Mouse (Mus musculus): ENCODE measurements around the gene Defb22. TPM values are rescaled to one million over a fixed set of nuclear protein-coding genes. Genes with fewer than 3 reads are reported as not detected.

Defb22 gene
- not detected for polyA plus RNA-seq (2014; fragmentation: Illumina TruSeq; extraction: RNeasy Lipid Tissue Mini Kit (QIAGEN cat#74804); ENCODE audit: low read depth, low replicate concordance)

GRCm38 (mm10) chr2:152490038-152490437, at the start of gene Defb22:
Gene Defb22, minus strand, starts transcription at chr2:152490138.

GRCm38 (mm10) chr2:152517981-152518380, 28.0 kb upstream of the Defb22 start, which contains the start of gene Defb28:
Gene Defb28, plus strand, starts transcription at chr2:152518255.

GRCm38 (mm10) chr2:152511592-152511991, 21.7 kb upstream of the Defb22 start, which contains the start of gene Defb26:
Gene Defb26, minus strand, starts transcription at chr2:152511692.

GRCm38 (mm10) chr2:152476763-152477162, 13.2 kb downstream of the Defb22 start, which contains the start of gene Defb20:
Gene Defb20, plus strand, starts transcription at chr2:152477063.

GRCm38 (mm10) chr2:152464570-152465150, 25.3 kb downstream of the Defb22 start, which contains the start of gene Defb23:
Gene Defb23, minus strand, starts transcription at chr2:152464620.

Other genes with a start within 250 kb of the Defb22 start
- gene Tbc1d20, start 196.3 kb downstream of the Defb22 start, polyA plus RNA-seq (2014; fragmentation: Illumina TruSeq; extraction: RNeasy Lipid Tissue Mini Kit (QIAGEN cat#74804); ENCODE audit: low read depth, low replicate concordance), result 38.1 TPM
- gene Rbck1, start 157.5 kb downstream of the Defb22 start, polyA plus RNA-seq (2014; fragmentation: Illumina TruSeq; extraction: RNeasy Lipid Tissue Mini Kit (QIAGEN cat#74804); ENCODE audit: low read depth, low replicate concordance), result 1.8 TPM
- gene Trib3, start 146.1 kb downstream of the Defb22 start, polyA plus RNA-seq (2014; fragmentation: Illumina TruSeq; extraction: RNeasy Lipid Tissue Mini Kit (QIAGEN cat#74804); ENCODE audit: low read depth, low replicate concordance), result not detected
- 0.32 TPM for gene Nrsn2, start 113.5 kb downstream of the Defb22 start, polyA plus RNA-seq (2014; fragmentation: Illumina TruSeq; extraction: RNeasy Lipid Tissue Mini Kit (QIAGEN cat#74804); ENCODE audit: low read depth, low replicate concordance)
- 0.13 TPM for gene Sox12, start 92.1 kb downstream of the Defb22 start, polyA plus RNA-seq (2014; fragmentation: Illumina TruSeq; extraction: RNeasy Lipid Tissue Mini Kit (QIAGEN cat#74804); ENCODE audit: low read depth, low replicate concordance)
- 1.5 TPM for gene Zcchc3, start 75.1 kb downstream of the Defb22 start, polyA plus RNA-seq (2014; fragmentation: Illumina TruSeq; extraction: RNeasy Lipid Tissue Mini Kit (QIAGEN cat#74804); ENCODE audit: low read depth, low replicate concordance)
- gene 6820408C15Rik, start 74.6 kb downstream of the Defb22 start, polyA plus RNA-seq (2014; fragmentation: Illumina TruSeq; extraction: RNeasy Lipid Tissue Mini Kit (QIAGEN cat#74804); ENCODE audit: low read depth, low replicate concordance), result not detected
- not detected for gene Defb23, start 25.5 kb downstream of the Defb22 start, polyA plus RNA-seq (2014; fragmentation: Illumina TruSeq; extraction: RNeasy Lipid Tissue Mini Kit (QIAGEN cat#74804); ENCODE audit: low read depth, low replicate concordance)
- not detected for gene Defb20, start 13.1 kb downstream of the Defb22 start, polyA plus RNA-seq (2014; fragmentation: Illumina TruSeq; extraction: RNeasy Lipid Tissue Mini Kit (QIAGEN cat#74804); ENCODE audit: low read depth, low replicate concordance)
- not detected for gene Defb26, start 21.6 kb upstream of the Defb22 start, polyA plus RNA-seq (2014; fragmentation: Illumina TruSeq; extraction: RNeasy Lipid Tissue Mini Kit (QIAGEN cat#74804); ENCODE audit: low read depth, low replicate concordance)
- gene Defb28, start 28.1 kb upstream of the Defb22 start, polyA plus RNA-seq (2014; fragmentation: Illumina TruSeq; extraction: RNeasy Lipid Tissue Mini Kit (QIAGEN cat#74804); ENCODE audit: low read depth, low replicate concordance), result not detected
- gene Defb29, start 50.0 kb upstream of the Defb22 start, polyA plus RNA-seq (2014; fragmentation: Illumina TruSeq; extraction: RNeasy Lipid Tissue Mini Kit (QIAGEN cat#74804); ENCODE audit: low read depth, low replicate concordance), result not detected
- not detected for gene Gm17416, start 79.2 kb upstream of the Defb22 start, polyA plus RNA-seq (2014; fragmentation: Illumina TruSeq; extraction: RNeasy Lipid Tissue Mini Kit (QIAGEN cat#74804); ENCODE audit: low read depth, low replicate concordance)
- gene Defb21, start 82.6 kb upstream of the Defb22 start, polyA plus RNA-seq (2014; fragmentation: Illumina TruSeq; extraction: RNeasy Lipid Tissue Mini Kit (QIAGEN cat#74804); ENCODE audit: low read depth, low replicate concordance), result not detected
- not detected for gene Defb19, start 90.2 kb upstream of the Defb22 start, polyA plus RNA-seq (2014; fragmentation: Illumina TruSeq; extraction: RNeasy Lipid Tissue Mini Kit (QIAGEN cat#74804); ENCODE audit: low read depth, low replicate concordance)
- 9.8 TPM for gene Defb45, start 109.3 kb upstream of the Defb22 start, polyA plus RNA-seq (2014; fragmentation: Illumina TruSeq; extraction: RNeasy Lipid Tissue Mini Kit (QIAGEN cat#74804); ENCODE audit: low read depth, low replicate concordance)
- not detected for gene Defb36, start 114.2 kb upstream of the Defb22 start, polyA plus RNA-seq (2014; fragmentation: Illumina TruSeq; extraction: RNeasy Lipid Tissue Mini Kit (QIAGEN cat#74804); ENCODE audit: low read depth, low replicate concordance)
- not detected for gene Defb25, start 132.9 kb upstream of the Defb22 start, polyA plus RNA-seq (2014; fragmentation: Illumina TruSeq; extraction: RNeasy Lipid Tissue Mini Kit (QIAGEN cat#74804); ENCODE audit: low read depth, low replicate concordance)
- gene Rem1, start 136.8 kb upstream of the Defb22 start, polyA plus RNA-seq (2014; fragmentation: Illumina TruSeq; extraction: RNeasy Lipid Tissue Mini Kit (QIAGEN cat#74804); ENCODE audit: low read depth, low replicate concordance), result 2.1 TPM
- gene H13, start 179.3 kb upstream of the Defb22 start, polyA plus RNA-seq (2014; fragmentation: Illumina TruSeq; extraction: RNeasy Lipid Tissue Mini Kit (QIAGEN cat#74804); ENCODE audit: low read depth, low replicate concordance), result 28.0 TPM
- gene Mcts2, start 196.9 kb upstream of the Defb22 start, polyA plus RNA-seq (2014; fragmentation: Illumina TruSeq; extraction: RNeasy Lipid Tissue Mini Kit (QIAGEN cat#74804); ENCODE audit: low read depth, low replicate concordance), result 14.9 TPM
- gene Id1, start 246.1 kb upstream of the Defb22 start, polyA plus RNA-seq (2014; fragmentation: Illumina TruSeq; extraction: RNeasy Lipid Tissue Mini Kit (QIAGEN cat#74804); ENCODE audit: low read depth, low replicate concordance), result 111 TPM